Mouse (Mus musculus): ENCODE measurements around the gene BC030500. TPM values are rescaled to one million over a fixed set of nuclear protein-coding genes. Genes with fewer than 3 reads are reported as not detected.

The BC030500 gene
- 0.93 and 1.8 TPM in 2 replicates for polyA plus RNA-seq (2014; fragmentation: Nextera tagmentation; extraction: Ambion mirVana)

GRCm38 (mm10) chr8:58911677-58912076 is at the start of gene BC030500:
Gene BC030500 (plus strand): TSS chr8:58911755.
- Histone ChIP-seq H3K9ac (replicated peaks; ENCODE audit: low read depth, low read length) (0 out of 2 replicates have a peak within 1 kb of the TSS, but pooled peaks have one; percentile 0), H3K4me3 (ENCODE audit: low read depth, low read length) (peak within 1 kb of the TSS; percentile 59), H3K9me3 (ENCODE audit: control insufficient read depth, low read depth, low read length) (no peaks in the 10 kb centered on the region), H3K4me2 (replicated peaks; ENCODE audit: low read depth, low read length) (peak within 1 kb of the TSS; percentile 89), H3K36me3 (ENCODE audit: control insufficient read depth, insufficient read depth, low read length) (no peaks in the 10 kb centered on the region), H3K27me3 (ENCODE audit: control insufficient read depth, insufficient read depth, low read length) (no peaks in the 10 kb centered on the region), H3K4me1 (ENCODE audit: control insufficient read depth, insufficient read depth, low read length) (peaks cover 10% of the 10 kb centered on the region; the same call in 1 of the 2 replicates), H3K27ac (ENCODE audit: low read length) (no peak within 1 kb of the TSS)
- ATAC-seq (ENCODE audit: insufficient number of reproducible peaks, insufficient read depth, low FRiP score, low read depth) = peak; percentile 50; the same call in 1 of the 2 replicates
- 10% methylated on average over 14 of the region's 14 CpGs for WGBS

- H3K4me2 ChIP-seq (replicated peaks; ENCODE audit: low read depth, low read length) = no peak overlapping the region
- H3K27me3 ChIP-seq (ENCODE audit: control insufficient read depth, insufficient read depth, low read length) = no peaks in the 10 kb centered on the region
- H3K9me3 ChIP-seq (ENCODE audit: control insufficient read depth, low read depth, low read length) = no peaks in the 10 kb centered on the region
- WGBS = 6% methylated on average over 1 of the region's 1 CpGs
- H3K36me3 ChIP-seq (ENCODE audit: control insufficient read depth, insufficient read depth, low read length) = no peaks in the 10 kb centered on the region
- H3K27ac ChIP-seq (ENCODE audit: low read length) = no peak overlapping the region
- ATAC-seq (ENCODE audit: insufficient number of reproducible peaks, insufficient read depth, low FRiP score, low read depth) = no peak; the same call in 1 of the 2 replicates
- no peaks in the 10 kb centered on the region for H3K4me1 ChIP-seq (ENCODE audit: control insufficient read depth, insufficient read depth, low read length)
- H3K9ac ChIP-seq (replicated peaks; ENCODE audit: low read depth, low read length) = no peak overlapping the region
- no peak overlapping the region for H3K4me3 ChIP-seq (ENCODE audit: low read depth, low read length)
Measured at GRCm38 (mm10) chr8:58886405-58886804, 25.1 kb upstream of the BC030500 start.

GRCm38 (mm10) chr8:58890591-58890990 is 21.0 kb upstream of the BC030500 start:
- H3K4me2 ChIP-seq (replicated peaks; ENCODE audit: low read depth, low read length) = no peak overlapping the region
- no peaks in the 10 kb centered on the region for H3K9me3 ChIP-seq (ENCODE audit: control insufficient read depth, low read depth, low read length)
- WGBS = 90% methylated on average over 3 of the region's 3 CpGs
- no peaks in the 10 kb centered on the region for H3K4me1 ChIP-seq (ENCODE audit: control insufficient read depth, insufficient read depth, low read length)
- H3K9ac ChIP-seq (replicated peaks; ENCODE audit: low read depth, low read length) = no peak overlapping the region
- no peak overlapping the region for H3K27ac ChIP-seq (ENCODE audit: low read length)
- no peak overlapping the region for H3K4me3 ChIP-seq (ENCODE audit: low read depth, low read length)
- H3K36me3 ChIP-seq (ENCODE audit: control insufficient read depth, insufficient read depth, low read length) = no peaks in the 10 kb centered on the region
- no peak for ATAC-seq (ENCODE audit: insufficient number of reproducible peaks, insufficient read depth, low FRiP score, low read depth)
- H3K27me3 ChIP-seq (ENCODE audit: control insufficient read depth, insufficient read depth, low read length) = no peaks in the 10 kb centered on the region

- H3K27me3 ChIP-seq (ENCODE audit: control insufficient read depth, insufficient read depth, low read length) = no peaks in the 10 kb centered on the region
- H3K9me3 ChIP-seq (ENCODE audit: control insufficient read depth, low read depth, low read length) = no peaks in the 10 kb centered on the region
- H3K9ac ChIP-seq (replicated peaks; ENCODE audit: low read depth, low read length) = no peak overlapping the region
- H3K4me3 ChIP-seq (ENCODE audit: low read depth, low read length) = no peak overlapping the region
- no peak overlapping the region for H3K4me2 ChIP-seq (replicated peaks; ENCODE audit: low read depth, low read length)
- WGBS = 64% methylated on average over 6 of the region's 6 CpGs
- H3K36me3 ChIP-seq (ENCODE audit: control insufficient read depth, insufficient read depth, low read length) = no peaks in the 10 kb centered on the region
- H3K27ac ChIP-seq (ENCODE audit: low read length) = no peak overlapping the region
- ATAC-seq (ENCODE audit: insufficient number of reproducible peaks, insufficient read depth, low FRiP score, low read depth) = no peak
- no peaks in the 10 kb centered on the region for H3K4me1 ChIP-seq (ENCODE audit: control insufficient read depth, insufficient read depth, low read length)
Measured at GRCm38 (mm10) chr8:58895960-58896359, 15.6 kb upstream of the BC030500 start.

- ATAC-seq (ENCODE audit: insufficient number of reproducible peaks, insufficient read depth, low FRiP score, low read depth) = no peak
- no peak overlapping the region for H3K4me3 ChIP-seq (ENCODE audit: low read depth, low read length)
- H3K36me3 ChIP-seq (ENCODE audit: control insufficient read depth, insufficient read depth, low read length) = no peaks in the 10 kb centered on the region
- H3K4me1 ChIP-seq (ENCODE audit: control insufficient read depth, insufficient read depth, low read length) = no peaks in the 10 kb centered on the region
- WGBS = 43% methylated on average over 2 of the region's 2 CpGs
- no peak overlapping the region for H3K27ac ChIP-seq (ENCODE audit: low read length)
- no peaks in the 10 kb centered on the region for H3K27me3 ChIP-seq (ENCODE audit: control insufficient read depth, insufficient read depth, low read length)
- H3K9me3 ChIP-seq (ENCODE audit: control insufficient read depth, low read depth, low read length) = no peaks in the 10 kb centered on the region
- H3K4me2 ChIP-seq (replicated peaks; ENCODE audit: low read depth, low read length) = no peak overlapping the region
- H3K9ac ChIP-seq (replicated peaks; ENCODE audit: low read depth, low read length) = no peak overlapping the region
Measured at GRCm38 (mm10) chr8:58904465-58904864, 7.1 kb upstream of the BC030500 start.

GRCm38 (mm10) chr8:58912196-58912839 is 763 bp downstream of the BC030500 start, which contains the start of gene Galntl6:
Gene Galntl6 (minus strand): TSS chr8:58912640.
- Histone ChIP-seq H3K9me3 (ENCODE audit: control insufficient read depth, low read depth, low read length) (no peaks in the 10 kb centered on the region), H3K27me3 (ENCODE audit: control insufficient read depth, insufficient read depth, low read length) (no peaks in the 10 kb centered on the region), H3K4me1 (ENCODE audit: control insufficient read depth, insufficient read depth, low read length) (peaks cover 10% of the 10 kb centered on the region; the same call in 1 of the 2 replicates), H3K36me3 (ENCODE audit: control insufficient read depth, insufficient read depth, low read length) (no peaks in the 10 kb centered on the region), H3K9ac (replicated peaks; ENCODE audit: low read depth, low read length) (0 out of 2 replicates have a peak within 1 kb of the TSS, but pooled peaks have one; percentile 0), H3K27ac (ENCODE audit: low read length) (no peak within 1 kb of the TSS), H3K4me3 (ENCODE audit: low read depth, low read length) (peak within 1 kb of the TSS; percentile 59), H3K4me2 (replicated peaks; ENCODE audit: low read depth, low read length) (peak within 1 kb of the TSS; percentile 89)
- WGBS = under 1% methylated on average over 37 of the region's 37 CpGs
- ATAC-seq (ENCODE audit: insufficient number of reproducible peaks, insufficient read depth, low FRiP score, low read depth) = peak; percentile 66

GRCm38 (mm10) chr8:58912840-58913639 is 1.5 kb downstream of the BC030500 start:
- H3K27ac ChIP-seq (ENCODE audit: low read length) = no peak overlapping the region
- WGBS = 3% methylated on average over 30 of the region's 30 CpGs
- H3K36me3 ChIP-seq (ENCODE audit: control insufficient read depth, insufficient read depth, low read length) = no peaks in the 10 kb centered on the region
- H3K9ac ChIP-seq (replicated peaks; ENCODE audit: low read depth, low read length) = 0 out of 2 replicates have a peak overlapping the region, but pooled peaks have one; percentile 0
- peak overlapping the region; percentile 89 for H3K4me2 ChIP-seq (replicated peaks; ENCODE audit: low read depth, low read length)
- H3K4me1 ChIP-seq (ENCODE audit: control insufficient read depth, insufficient read depth, low read length) = peaks cover 10% of the 10 kb centered on the region; the same call in 1 of the 2 replicates
- ATAC-seq (ENCODE audit: insufficient number of reproducible peaks, insufficient read depth, low FRiP score, low read depth) = peak; percentile 46
- H3K4me3 ChIP-seq (ENCODE audit: low read depth, low read length) = peak overlapping the region; percentile 59
- H3K27me3 ChIP-seq (ENCODE audit: control insufficient read depth, insufficient read depth, low read length) = no peaks in the 10 kb centered on the region
- no peaks in the 10 kb centered on the region for H3K9me3 ChIP-seq (ENCODE audit: control insufficient read depth, low read depth, low read length)

- WGBS = 66% methylated on average over 3 of the region's 3 CpGs
- Histone ChIP-seq H3K27ac (ENCODE audit: low read length) (no peak overlapping the region), H3K9me3 (ENCODE audit: control insufficient read depth, low read depth, low read length) (no peaks in the 10 kb centered on the region), H3K27me3 (ENCODE audit: control insufficient read depth, insufficient read depth, low read length) (no peaks in the 10 kb centered on the region), H3K4me1 (ENCODE audit: control insufficient read depth, insufficient read depth, low read length) (peaks cover 10% of the 10 kb centered on the region; the same call in 1 of the 2 replicates), H3K4me2 (replicated peaks; ENCODE audit: low read depth, low read length) (peak overlapping the region; percentile 89; the same call in 1 of the 2 replicates), H3K4me3 (ENCODE audit: low read depth, low read length) (no peak overlapping the region), H3K36me3 (ENCODE audit: control insufficient read depth, insufficient read depth, low read length) (no peaks in the 10 kb centered on the region), H3K9ac (replicated peaks; ENCODE audit: low read depth, low read length) (no peak overlapping the region)
- ATAC-seq (ENCODE audit: insufficient number of reproducible peaks, insufficient read depth, low FRiP score, low read depth) = no peak
Measured at GRCm38 (mm10) chr8:58913640-58913968, 2.0 kb downstream of the BC030500 start.
